In genomic region chr6:101027462-101027861, GRCm38 (mm10) we compare ENCODE assay signal across 27 mouse cellular contexts.
DNase-seq lines count a peak whose midpoint lies in the region; ATAC-seq and TF ChIP-seq lines count a peak whose summit lies in the region.
"Had no signal": no experiment of that assay in that cellular context is flagged by ENCODE, and none has a peak within 500 bp of the region (broad histone marks: within the 10 kb centered on the region; RNA-seq: fewer than 3 reads in every experiment).

No protein-coding gene starts in this region.

- 10% methylated on average over 10 of the region's 10 CpGs for WGBS in limb, embryonic 12.5 days

- peaks cover 3% of the 10 kb centered on the region; the same call in 1 of the 2 replicates for H3K9me3 ChIP-seq in limb, embryonic 12.5 days
- H3K9me3 ChIP-seq: embryonic facial prominence, embryonic 12.5 days; embryonic facial prominence, embryonic 15.5 days; heart, embryonic 13.5 days; hindbrain, embryonic 12.5 days; hindbrain, embryonic 15.5 days; intestine, embryonic 15.5 days had no signal

- TF ChIP-seq CTCF in brain, embryonic 14.5 days (IDR thresholded peaks at IDR 0.05; ENCODE audit: borderline replicate concordance, extremely low read depth, insufficient read depth, insufficient read length), result no peak

- H3K9ac ChIP-seq in limb, embryonic 12.5 days (replicated peaks), result no peak overlapping the region
- H3K9ac ChIP-seq: embryonic facial prominence, embryonic 12.5 days; embryonic facial prominence, embryonic 15.5 days; forebrain, postnatal 0 days; heart, embryonic 13.5 days; hindbrain, embryonic 12.5 days; hindbrain, embryonic 15.5 days; intestine, embryonic 15.5 days had no signal

- 0 out of 2 replicates have a peak overlapping the region, but pooled peaks have one; percentile 5 for H3K27ac ChIP-seq in limb, embryonic 12.5 days
- H3K27ac ChIP-seq: embryonic facial prominence, embryonic 12.5 days; embryonic facial prominence, embryonic 15.5 days; heart, embryonic 13.5 days; hindbrain, embryonic 12.5 days; hindbrain, embryonic 15.5 days; intestine, embryonic 15.5 days had no signal

- TF ChIP-seq POLR2A in brain, embryonic 14.5 days (IDR thresholded peaks at IDR 0.05; ENCODE audit: borderline replicate concordance, extremely low read depth, insufficient read depth, insufficient read length, poor library complexity, severe bottlenecking), result no peak

- intact Hi-C loops in left cerebral cortex, postnatal 14 days (cut with DNase I), result no loop called here

- peak; percentile 47; the same call in 1 of the 2 replicates for ATAC-seq in limb, embryonic 12.5 days (ENCODE audit: insufficient number of reproducible peaks, insufficient read depth, low FRiP score, low TSS enrichment, low read depth)
- ATAC-seq: forebrain, embryonic 14.5 days; forebrain, postnatal 0 days; intestine, embryonic 15.5 days; Patski had no signal

- no peak overlapping the region for H3K4me3 ChIP-seq in limb, embryonic 12.5 days (replicated peaks)
- H3K4me3 ChIP-seq: embryonic facial prominence, embryonic 12.5 days; embryonic facial prominence, embryonic 15.5 days; heart, embryonic 13.5 days; hindbrain, embryonic 12.5 days; hindbrain, embryonic 15.5 days; intestine, embryonic 15.5 days had no signal

- no peak overlapping the region for H3K4me2 ChIP-seq in limb, embryonic 12.5 days
- H3K4me2 ChIP-seq: embryonic facial prominence, embryonic 12.5 days; embryonic facial prominence, embryonic 15.5 days; heart, embryonic 13.5 days; hindbrain, embryonic 12.5 days; hindbrain, embryonic 15.5 days; intestine, embryonic 15.5 days had no signal

- peak; percentile 34 for DNase-seq in embryo, embryonic 11 days
- DNase-seq in embryo, embryonic 9.5 days (ENCODE audit: extremely low spot score), result no peak
- peak; percentile 26 for DNase-seq in brain, embryonic 14.5 days (ENCODE audit: low read depth)
- peak; percentile 57 for DNase-seq in hindlimb bud, embryonic 11.5 days (ENCODE audit: extremely low spot score, low read depth, low spot score)
- no peak for DNase-seq in spleen, adult 18-20 months
- no peak for DNase-seq in left cerebral cortex, postnatal 14 days (ENCODE audit: low spot score in 2 of 2)
- DNase-seq: adrenal gland, adult 2 months; adrenal gland, postnatal 14 days; B cell, adult 2 months; cerebellum, adult 18-20 months; cerebellum, adult 9-10 months; cerebellum, postnatal 14 days; forebrain, postnatal 0 days; gastrocnemius, postnatal 25 days; heart, adult 18-20 months; heart, postnatal 14 days; heart, postnatal 4 days had no signal

- peaks cover 4% of the 10 kb centered on the region for H3K27me3 ChIP-seq in limb, embryonic 12.5 days
- H3K27me3 ChIP-seq: embryonic facial prominence, embryonic 12.5 days; embryonic facial prominence, embryonic 15.5 days; heart, embryonic 13.5 days; hindbrain, embryonic 12.5 days; hindbrain, embryonic 15.5 days; intestine, embryonic 15.5 days had no signal

- no peaks in the 10 kb centered on the region for H3K36me3 ChIP-seq in limb, embryonic 12.5 days
- H3K36me3 ChIP-seq: embryonic facial prominence, embryonic 12.5 days; embryonic facial prominence, embryonic 15.5 days; G1E; heart, embryonic 13.5 days; hindbrain, embryonic 12.5 days; hindbrain, embryonic 15.5 days; intestine, embryonic 15.5 days had no signal

- peaks cover 7% of the 10 kb centered on the region; the same call in 1 of the 2 replicates for H3K4me1 ChIP-seq in limb, embryonic 12.5 days (replicated peaks)
- H3K4me1 ChIP-seq: embryonic facial prominence, embryonic 12.5 days; embryonic facial prominence, embryonic 15.5 days; heart, embryonic 13.5 days; hindbrain, embryonic 15.5 days; intestine, embryonic 15.5 days had no signal

Comparison
In these comparisons a context has a peak if more than half of its experiments do, and no peak if none do; other contexts are left out.
1. DNase-seq: peak in embryo, embryonic 11 days (single experiment), brain, embryonic 14.5 days (single experiment) and hindlimb bud, embryonic 11.5 days (single experiment); none in embryo, embryonic 9.5 days (single experiment), spleen, adult 18-20 months (0 of 2) and left cerebral cortex, postnatal 14 days (0 of 2).